Mouse (Mus musculus): ENCODE data around the gene Slc2a8.

Gene Slc2a8

GRCm38 (mm10) chr2:32968024-32968614 is 13.8 kb downstream of the Slc2a8 start:
- DNase-seq: no peak

GRCm38 (mm10) chr2:32966689-32967631 is 14.9 kb downstream of the Slc2a8 start:
- peak; percentile 81 for DNase-seq

GRCm38 (mm10) chr2:32966184-32966688 is 15.6 kb downstream of the Slc2a8 start:
- no peak for DNase-seq

- no peak for DNase-seq
Observed at GRCm38 (mm10) chr2:32965511-32966183, 16.2 kb downstream of the Slc2a8 start.

GRCm38 (mm10) chr2:32964659-32965457 is 17.0 kb downstream of the Slc2a8 start:
- no peak for DNase-seq

DNA sequence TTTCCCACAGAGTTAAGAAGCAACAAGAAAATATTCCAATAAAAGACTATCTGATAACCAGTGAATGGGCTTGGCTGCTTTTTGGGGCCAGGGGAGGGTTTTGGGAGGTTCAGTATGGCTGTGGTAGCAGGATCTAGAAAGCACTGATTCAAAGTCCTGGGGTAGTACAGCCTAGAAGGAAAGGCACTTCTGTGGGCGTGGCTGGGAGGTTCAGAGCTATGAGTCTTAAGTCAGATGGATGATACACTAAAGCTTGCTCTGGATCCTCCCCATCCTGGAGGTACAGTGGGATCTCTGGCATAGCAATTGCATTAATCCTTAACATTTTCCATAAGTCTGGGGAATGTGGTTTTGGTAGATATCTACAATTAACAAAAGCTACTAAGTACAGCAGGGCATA is 17.9 kb downstream of the Slc2a8 start:
- no peak for DNase-seq

DNA sequence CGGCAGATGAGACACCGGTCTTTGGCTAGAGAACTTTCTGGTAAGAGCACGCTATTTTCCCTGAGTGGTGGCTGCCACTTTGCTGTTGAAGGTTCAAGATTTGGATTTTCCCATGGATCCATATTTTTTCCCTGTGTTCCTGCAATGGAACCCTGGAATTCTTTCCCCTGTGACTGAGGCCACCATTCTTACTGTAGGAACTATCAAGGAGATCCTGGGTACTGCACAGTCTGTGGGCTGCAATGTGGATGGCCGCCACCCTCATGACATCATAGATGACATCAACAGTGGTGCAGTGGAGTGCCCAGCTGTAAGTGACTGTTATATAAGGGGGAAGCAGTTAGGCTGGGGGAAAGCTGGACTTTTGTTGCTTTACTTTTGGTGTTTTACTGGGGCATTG is 18.3 kb downstream of the Slc2a8 start:
- no peak for DNase-seq

DNA sequence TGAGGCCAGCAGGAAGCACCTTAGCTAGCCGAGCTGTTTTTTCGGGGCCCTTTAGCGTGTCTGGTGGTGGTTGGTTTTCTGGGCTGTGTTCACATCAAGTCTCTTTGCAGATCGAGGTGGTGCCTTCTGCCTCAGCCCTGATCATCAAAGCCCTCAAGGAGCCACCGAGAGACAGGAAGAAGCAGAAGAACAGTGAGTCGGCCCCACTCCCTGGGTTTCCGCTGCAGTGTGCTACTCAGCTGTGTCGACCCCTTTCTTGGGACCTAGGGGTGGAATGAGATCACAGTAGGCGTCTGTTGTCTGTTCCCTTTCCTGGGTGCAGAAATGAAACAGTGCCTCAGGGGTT is 19.0 kb downstream of the Slc2a8 start:
- DNase-seq: peak; percentile 77

- no peak for DNase-seq
Observed at GRCm38 (mm10) chr2:32962062-32962874, 19.6 kb downstream of the Slc2a8 start.

- peak; percentile 96 for DNase-seq
Observed at GRCm38 (mm10) chr2:32961192-32961995, 20.5 kb downstream of the Slc2a8 start, which contains the start of the genes Rpl12 and Lrsam1. TSS of gene Rpl12 (plus strand) at chr2:32961559. TSS of gene Lrsam1 (minus strand) at chr2:32961614.

- no peak for DNase-seq
Observed at GRCm38 (mm10) chr2:32960273-32960672, 21.6 kb downstream of the Slc2a8 start.

- no peak for DNase-seq
Observed at GRCm38 (mm10) chr2:32957344-32957743, 24.5 kb downstream of the Slc2a8 start.

GRCm38 (mm10) chr2:32954581-32954980 is 27.3 kb downstream of the Slc2a8 start:
- no peak for DNase-seq

DNA sequence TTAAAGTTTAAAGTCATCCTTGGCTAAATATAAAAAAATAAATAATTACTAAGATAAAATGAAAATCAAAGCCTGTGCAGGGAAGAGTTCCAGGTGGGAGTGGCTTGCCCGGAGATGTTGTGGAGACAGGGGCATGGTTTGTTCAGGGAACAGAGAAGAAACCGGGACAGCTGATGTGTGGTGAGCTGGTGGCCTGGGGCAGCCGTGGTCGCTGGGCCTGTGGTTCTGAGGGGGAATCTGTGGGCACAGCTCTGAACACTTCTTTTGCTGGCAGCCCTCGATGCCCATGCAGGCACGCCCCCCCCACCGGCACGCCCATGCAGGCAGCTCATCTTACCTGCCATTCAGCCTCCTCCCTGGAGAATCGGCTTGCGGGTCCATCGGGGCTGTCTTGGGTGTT is 34.4 kb downstream of the Slc2a8 start:
- no peak for DNase-seq

DNA sequence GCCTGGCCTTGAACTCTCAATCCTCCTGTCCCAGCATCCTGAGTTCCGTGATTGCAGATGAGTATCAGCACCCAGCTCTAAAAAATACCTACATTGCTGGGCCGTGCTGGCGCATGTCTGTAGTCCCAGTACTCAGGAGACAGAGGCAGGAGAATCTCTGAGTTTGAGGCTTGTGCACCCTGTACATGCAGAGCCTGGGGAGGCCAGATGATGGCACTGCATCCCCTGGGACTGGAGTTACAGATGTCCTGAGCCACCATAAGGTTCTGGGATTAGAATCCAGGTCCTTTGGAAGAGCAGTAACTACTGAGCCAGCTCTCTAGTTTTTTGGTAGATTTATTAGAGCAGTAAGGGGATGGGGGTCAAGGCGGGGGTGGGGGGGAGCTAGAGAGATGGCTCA is 41.4 kb downstream of the Slc2a8 start:
- no peak for DNase-seq

GRCm38 (mm10) chr2:32939418-32939817 is 42.5 kb downstream of the Slc2a8 start:
- DNase-seq: peak; percentile 63

DNA sequence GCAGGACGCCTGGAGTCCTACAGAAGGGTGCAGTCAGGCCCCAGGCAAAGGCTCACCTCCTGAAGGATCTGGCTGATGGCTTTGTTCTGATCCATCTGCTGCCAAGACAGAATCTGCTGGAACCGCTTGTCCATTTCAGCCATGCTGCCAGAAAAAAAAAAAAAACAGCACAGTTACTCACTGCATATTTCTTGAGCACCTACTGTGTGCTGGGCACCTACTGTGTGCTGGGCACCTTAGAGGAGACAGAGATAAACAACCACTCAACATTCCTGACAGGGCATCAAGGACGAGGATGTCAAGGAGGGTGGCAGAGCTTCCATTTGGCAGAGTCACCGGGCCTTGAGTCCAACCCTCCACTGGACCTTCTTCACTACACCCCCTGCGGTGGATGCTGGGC is 43.1 kb downstream of the Slc2a8 start:
- DNase-seq: no peak

GRCm38 (mm10) chr2:32931730-32932129 is 50.2 kb downstream of the Slc2a8 start:
- peak; percentile 80 for DNase-seq

GRCm38 (mm10) chr2:32928947-32929829 is 52.7 kb downstream of the Slc2a8 start:
- no peak for DNase-seq
